Mouse (Mus musculus): Measurements from ENCODE around the gene Ehf. TPM values are rescaled to one million over a fixed set of nuclear protein-coding genes. Genes with fewer than 3 reads are reported as not detected.

The Ehf gene
- polyA plus RNA-seq, 1 experiment from 2014 or later = not detected

GRCm38 (mm10) chr2:103289407-103289950 is 13.6 kb downstream of the Ehf start:
- no peak overlapping the region for H3K4me3 ChIP-seq (ENCODE audit: low read depth, low read length)
- no peaks in the 10 kb centered on the region for H3K9me3 ChIP-seq (ENCODE audit: control insufficient read depth, low read length)
- H3K27ac ChIP-seq (replicated peaks; ENCODE audit: low read depth, low read length) = no peak overlapping the region
- ATAC-seq (ENCODE audit: insufficient number of reproducible peaks, low FRiP score, low TSS enrichment, low read depth) (no peak; the same call in 1 of the 2 replicates), DNase-seq (ENCODE audit: low spot score) (no peak)
- H3K4me1 ChIP-seq (ENCODE audit: control insufficient read depth, insufficient read depth, low read length) = no peaks in the 10 kb centered on the region
- no peaks in the 10 kb centered on the region for H3K27me3 ChIP-seq (ENCODE audit: control insufficient read depth, insufficient read depth, low read length)
- H3K36me3 ChIP-seq (ENCODE audit: control insufficient read depth, insufficient read depth, low read length) = no peaks in the 10 kb centered on the region
- WGBS = 71% methylated on average over 7 of the region's 7 CpGs
- H3K4me2 ChIP-seq (ENCODE audit: low read depth, severe bottlenecking) = no peak overlapping the region
- no peak overlapping the region for H3K9ac ChIP-seq (ENCODE audit: low read length)

- no peaks in the 10 kb centered on the region for H3K9me3 ChIP-seq (ENCODE audit: control insufficient read depth, low read length)
- WGBS = 84% methylated on average over 5 of the region's 5 CpGs
- no peaks in the 10 kb centered on the region for H3K4me1 ChIP-seq (ENCODE audit: control insufficient read depth, insufficient read depth, low read length)
- H3K4me2 ChIP-seq (ENCODE audit: low read depth, severe bottlenecking) = no peak overlapping the region
- DNase-seq (ENCODE audit: low spot score) = no peak
- no peaks in the 10 kb centered on the region for H3K36me3 ChIP-seq (ENCODE audit: control insufficient read depth, insufficient read depth, low read length)
- H3K27me3 ChIP-seq (ENCODE audit: control insufficient read depth, insufficient read depth, low read length) = no peaks in the 10 kb centered on the region
- no peak overlapping the region for H3K9ac ChIP-seq (ENCODE audit: low read length)
- H3K4me3 ChIP-seq (ENCODE audit: low read depth, low read length) = no peak overlapping the region
- no peak for ATAC-seq (ENCODE audit: insufficient number of reproducible peaks, low FRiP score, low TSS enrichment, low read depth)
- no peak overlapping the region for H3K27ac ChIP-seq (replicated peaks; ENCODE audit: low read depth, low read length)
These were observed 15.4 kb downstream of the Ehf start for GRCm38 (mm10) chr2:103287716-103288115.

GRCm38 (mm10) chr2:103285561-103285960 is 17.5 kb downstream of the Ehf start:
- no peak overlapping the region for H3K4me2 ChIP-seq (ENCODE audit: low read depth, severe bottlenecking)
- no peaks in the 10 kb centered on the region for H3K36me3 ChIP-seq (ENCODE audit: control insufficient read depth, insufficient read depth, low read length)
- no peaks in the 10 kb centered on the region for H3K4me1 ChIP-seq (ENCODE audit: control insufficient read depth, insufficient read depth, low read length)
- ATAC-seq (ENCODE audit: insufficient number of reproducible peaks, low FRiP score, low TSS enrichment, low read depth) (no peak), DNase-seq (ENCODE audit: low spot score) (no peak)
- H3K4me3 ChIP-seq (ENCODE audit: low read depth, low read length) = no peak overlapping the region
- 51% methylated on average over 2 of the region's 2 CpGs for WGBS
- no peaks in the 10 kb centered on the region for H3K9me3 ChIP-seq (ENCODE audit: control insufficient read depth, low read length)
- H3K9ac ChIP-seq (ENCODE audit: low read length) = no peak overlapping the region
- no peaks in the 10 kb centered on the region for H3K27me3 ChIP-seq (ENCODE audit: control insufficient read depth, insufficient read depth, low read length)
- no peak overlapping the region for H3K27ac ChIP-seq (replicated peaks; ENCODE audit: low read depth, low read length)

- no peaks in the 10 kb centered on the region for H3K27me3 ChIP-seq (ENCODE audit: control insufficient read depth, insufficient read depth, low read length)
- no peak overlapping the region for H3K4me2 ChIP-seq (ENCODE audit: low read depth, severe bottlenecking)
- no peaks in the 10 kb centered on the region for H3K9me3 ChIP-seq (ENCODE audit: control insufficient read depth, low read length)
- H3K9ac ChIP-seq (ENCODE audit: low read length) = no peak overlapping the region
- no peaks in the 10 kb centered on the region for H3K36me3 ChIP-seq (ENCODE audit: control insufficient read depth, insufficient read depth, low read length)
- H3K4me1 ChIP-seq (ENCODE audit: control insufficient read depth, insufficient read depth, low read length) = no peaks in the 10 kb centered on the region
- H3K27ac ChIP-seq (replicated peaks; ENCODE audit: low read depth, low read length) = no peak overlapping the region
- no peak for ATAC-seq (ENCODE audit: insufficient number of reproducible peaks, low FRiP score, low TSS enrichment, low read depth)
- WGBS = 92% methylated on average over 8 of the region's 8 CpGs
- H3K4me3 ChIP-seq (ENCODE audit: low read depth, low read length) = no peak overlapping the region
- no peak for DNase-seq (ENCODE audit: low spot score)
These were observed 19.3 kb downstream of the Ehf start for GRCm38 (mm10) chr2:103283730-103284129.

- no peak overlapping the region for H3K27ac ChIP-seq (replicated peaks; ENCODE audit: low read depth, low read length)
- no peaks in the 10 kb centered on the region for H3K27me3 ChIP-seq (ENCODE audit: control insufficient read depth, insufficient read depth, low read length)
- no peaks in the 10 kb centered on the region for H3K36me3 ChIP-seq (ENCODE audit: control insufficient read depth, insufficient read depth, low read length)
- no peaks in the 10 kb centered on the region for H3K4me1 ChIP-seq (ENCODE audit: control insufficient read depth, insufficient read depth, low read length)
- no peak for DNase-seq (ENCODE audit: low spot score)
- no peak overlapping the region for H3K9ac ChIP-seq (ENCODE audit: low read length)
- H3K4me3 ChIP-seq (ENCODE audit: low read depth, low read length) = no peak overlapping the region
- no peak for ATAC-seq (ENCODE audit: insufficient number of reproducible peaks, low FRiP score, low TSS enrichment, low read depth)
- no peak overlapping the region for H3K4me2 ChIP-seq (ENCODE audit: low read depth, severe bottlenecking)
- no peaks in the 10 kb centered on the region for H3K9me3 ChIP-seq (ENCODE audit: control insufficient read depth, low read length)
- WGBS = 61% methylated on average over 8 of the region's 8 CpGs
These were observed 20.8 kb downstream of the Ehf start for GRCm38 (mm10) chr2:103282184-103282750.

GRCm38 (mm10) chr2:103279927-103280326 is 23.2 kb downstream of the Ehf start:
- DNase-seq (ENCODE audit: low spot score) = no peak
- no peak overlapping the region for H3K4me3 ChIP-seq (ENCODE audit: low read depth, low read length)
- H3K9me3 ChIP-seq (ENCODE audit: control insufficient read depth, low read length) = no peaks in the 10 kb centered on the region
- no peak overlapping the region for H3K4me2 ChIP-seq (ENCODE audit: low read depth, severe bottlenecking)
- ATAC-seq (ENCODE audit: insufficient number of reproducible peaks, low FRiP score, low TSS enrichment, low read depth) = no peak
- 97% methylated on average over 1 of the region's 1 CpGs for WGBS
- no peaks in the 10 kb centered on the region for H3K36me3 ChIP-seq (ENCODE audit: control insufficient read depth, insufficient read depth, low read length)
- H3K27me3 ChIP-seq (ENCODE audit: control insufficient read depth, insufficient read depth, low read length) = no peaks in the 10 kb centered on the region
- no peak overlapping the region for H3K27ac ChIP-seq (replicated peaks; ENCODE audit: low read depth, low read length)
- H3K4me1 ChIP-seq (ENCODE audit: control insufficient read depth, insufficient read depth, low read length) = no peaks in the 10 kb centered on the region
- no peak overlapping the region for H3K9ac ChIP-seq (ENCODE audit: low read length)

GRCm38 (mm10) chr2:103278476-103278875 is 24.6 kb downstream of the Ehf start:
- H3K27me3 ChIP-seq (ENCODE audit: control insufficient read depth, insufficient read depth, low read length) = no peaks in the 10 kb centered on the region
- H3K27ac ChIP-seq (replicated peaks; ENCODE audit: low read depth, low read length) = no peak overlapping the region
- WGBS = 50% methylated on average over 1 of the region's 1 CpGs
- ATAC-seq (ENCODE audit: insufficient number of reproducible peaks, low FRiP score, low TSS enrichment, low read depth) (no peak), DNase-seq (ENCODE audit: low spot score) (no peak)
- H3K4me1 ChIP-seq (ENCODE audit: control insufficient read depth, insufficient read depth, low read length) = no peaks in the 10 kb centered on the region
- H3K9ac ChIP-seq (ENCODE audit: low read length) = no peak overlapping the region
- no peak overlapping the region for H3K4me2 ChIP-seq (ENCODE audit: low read depth, severe bottlenecking)
- no peak overlapping the region for H3K4me3 ChIP-seq (ENCODE audit: low read depth, low read length)
- H3K9me3 ChIP-seq (ENCODE audit: control insufficient read depth, low read length) = no peaks in the 10 kb centered on the region
- no peaks in the 10 kb centered on the region for H3K36me3 ChIP-seq (ENCODE audit: control insufficient read depth, insufficient read depth, low read length)

- Histone ChIP-seq H3K4me1 (ENCODE audit: control insufficient read depth, insufficient read depth, low read length) (no peaks in the 10 kb centered on the region), H3K9ac (ENCODE audit: low read length) (no peak overlapping the region), H3K4me3 (ENCODE audit: low read depth, low read length) (no peak overlapping the region), H3K9me3 (ENCODE audit: control insufficient read depth, low read length) (no peaks in the 10 kb centered on the region), H3K27ac (replicated peaks; ENCODE audit: low read depth, low read length) (no peak overlapping the region), H3K4me2 (ENCODE audit: low read depth, severe bottlenecking) (no peak overlapping the region), H3K36me3 (ENCODE audit: control insufficient read depth, insufficient read depth, low read length) (no peaks in the 10 kb centered on the region), H3K27me3 (ENCODE audit: control insufficient read depth, insufficient read depth, low read length) (no peaks in the 10 kb centered on the region)
- WGBS = 70% methylated on average over 1 of the region's 1 CpGs
- DNase-seq (ENCODE audit: low spot score) = no peak
- ATAC-seq (ENCODE audit: insufficient number of reproducible peaks, low FRiP score, low TSS enrichment, low read depth) = no peak
These were observed 25.3 kb downstream of the Ehf start for GRCm38 (mm10) chr2:103277794-103278193.

Data from limb, embryonic 11.5 days (tissue).